Mouse (Mus musculus): Measurements from ENCODE around the gene Syt12.

DNA sequence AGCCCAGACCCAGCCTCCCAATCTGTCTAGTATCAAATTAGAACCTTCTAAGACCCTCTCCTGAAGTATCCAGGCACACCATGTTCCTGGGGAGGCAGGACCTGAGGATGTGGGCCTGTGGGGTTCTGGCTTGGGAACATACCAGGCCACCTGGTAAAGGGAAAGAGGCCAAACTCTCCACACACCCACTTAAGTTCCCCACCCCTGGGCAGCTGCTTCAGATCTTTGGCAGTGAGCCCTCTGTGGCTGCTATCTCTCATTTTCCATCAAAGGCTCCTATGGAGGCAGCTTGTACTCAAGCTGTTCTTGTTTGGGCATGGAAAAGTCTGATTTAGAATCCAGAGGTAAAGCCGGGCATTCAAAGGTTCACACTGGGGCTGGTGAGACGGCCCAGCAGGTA lies 10.6 kb upstream of the Syt12 start:
- TF ChIP-seq POLR2A (IDR thresholded peaks at IDR 0.05; ENCODE audit: borderline replicate concordance, extremely low read depth, low read depth, low read length) (no peak), CTCF (IDR thresholded peaks at IDR 0.05; ENCODE audit: insufficient read depth, low read length) (no peak)
